Mouse (Mus musculus) embryo, embryonic 9.5 days (tissue): ENCODE measurements around the gene Vmn1r132.
"Not testable (repeated sequence)": the region's sequence is repeated elsewhere in the genome, so short reads cannot be mapped to it uniquely, and the experiment has no call there.

Source experiments
- DNase-seq: peaks from one replicate; pipeline ENCODE4 v3.0.0-alpha.2; 2017; ENCODE audit errors: extremely low spot score

Gene Vmn1r132

DNA sequence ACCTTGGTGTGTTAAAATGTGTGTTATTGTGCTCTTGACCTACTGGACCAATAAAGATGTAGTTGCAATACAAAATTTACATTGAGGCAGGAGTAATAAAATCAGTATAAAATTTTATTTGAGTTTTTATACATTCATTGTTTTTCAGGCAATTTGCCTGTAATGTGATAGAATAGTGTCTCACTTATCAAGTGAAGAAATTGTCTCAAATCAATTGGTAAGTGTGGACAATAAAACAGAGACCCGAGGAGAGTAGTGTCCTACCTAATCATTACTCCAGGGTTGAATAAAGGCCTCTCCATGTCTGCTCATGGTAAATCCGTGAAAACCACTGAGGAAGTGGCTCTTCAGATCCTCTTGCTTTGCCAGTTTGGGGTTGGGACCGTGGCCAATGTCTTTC, at the start of gene Vmn1r132:
Vmn1r132 (plus strand) TSS at position 301 of the 400 bp plus-strand sequence.
- DNase-seq: not testable (repeated sequence)
